Mouse (Mus musculus): Measurements from ENCODE around the gene Csnk2a2.

DNA sequence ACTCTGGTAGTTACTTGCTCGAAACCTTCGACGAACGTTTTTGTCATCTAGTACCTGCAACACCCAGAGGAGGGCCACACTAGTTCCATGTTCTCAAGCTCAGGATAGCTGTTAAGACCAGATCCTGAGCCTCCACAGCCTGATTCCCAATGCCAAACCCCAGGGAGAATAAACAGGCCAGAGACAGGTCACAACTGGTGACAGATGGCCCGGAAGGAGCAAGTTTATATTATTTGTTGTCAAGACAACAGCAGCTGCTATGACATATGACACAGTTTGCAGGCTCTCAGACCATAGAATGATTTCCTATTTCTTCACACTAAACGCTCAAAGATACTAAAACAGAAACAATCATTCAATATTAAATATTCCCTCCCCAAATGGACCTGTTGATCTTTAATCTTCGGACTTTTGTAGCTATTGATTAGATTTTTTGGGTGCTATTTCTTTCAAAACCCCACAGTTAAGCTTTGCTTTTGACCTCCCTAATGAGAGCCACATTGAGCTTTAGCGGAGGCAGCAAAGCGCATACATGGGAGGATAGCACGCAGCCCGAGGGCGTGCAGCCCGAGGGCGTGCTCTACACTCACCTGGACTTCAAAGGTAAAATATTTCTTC lies 67.5 kb downstream of the Csnk2a2 start:
- TF ChIP-seq CTCF (IDR thresholded peaks at IDR 0.05; ENCODE audit: control insufficient read depth, insufficient read depth, low read length) (no peak), POLR2A (IDR thresholded peaks at IDR 0.05; ENCODE audit: borderline replicate concordance, control insufficient read depth, low read depth, low read length) (no peak)
